Mouse (Mus musculus): ENCODE results near the gene Timm10b. TPM values are rescaled to one million over a fixed set of nuclear protein-coding genes. Genes with fewer than 3 reads are reported as not detected.
A peak's percentile ranks its signal among the peaks of the same experiment; 100 is the strongest.

The Timm10b gene
- total and polyA plus RNA-seq, 3 experiments: 86.2 to 103 (median 99.3) TPM

DNA sequence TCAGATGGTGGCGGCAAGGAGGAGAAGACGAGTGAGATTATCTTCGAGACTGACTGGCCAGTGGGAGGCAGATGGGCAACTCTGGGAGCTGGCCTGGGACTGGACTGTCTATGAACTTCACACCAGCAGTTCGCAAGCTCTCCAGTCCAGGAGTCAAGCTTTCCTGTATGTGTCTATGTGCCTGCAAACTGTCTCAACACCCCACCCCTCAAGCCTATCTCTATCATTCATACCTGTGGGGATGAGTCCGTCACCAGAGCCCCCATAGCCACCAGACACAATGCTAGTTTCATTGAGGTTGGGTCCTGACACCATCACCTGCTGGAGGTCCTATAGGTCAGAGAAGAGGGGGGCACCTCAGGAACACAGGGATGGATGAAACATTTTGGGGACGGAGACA lies 1.1 kb upstream of the Timm10b start:
- no peak overlapping the region for H3K4me3 ChIP-seq (replicated peaks in 1 of 3; ENCODE audit: low read depth in 2 of 3, low read length in 2 of 3, poor library complexity in 1 of 3)
- no peak overlapping the region for H3K4me2 ChIP-seq (ENCODE audit: insufficient read depth, low read depth, poor library complexity, severe bottlenecking)
- H3K27ac ChIP-seq (ENCODE audit: insufficient read depth, low read depth): no peak overlapping the region
- H3K79me2 ChIP-seq (replicated peaks; ENCODE audit: control insufficient read depth, extremely low read depth, insufficient read depth, poor library complexity, severe bottlenecking): peaks cover 17% of the 10 kb centered on the region; the same call in 1 of the 2 replicates
- H3K27me3 ChIP-seq (replicated peaks): no peaks in the 10 kb centered on the region
- no peak for DNase-seq (ENCODE audit: extremely low read depth)
- dilution Hi-C loops (cut with MboI; ENCODE audit: extremely low pct_ligation_motif_present, extremely low pct_unique_long_range_greater_than_20kb, low sequenced_read_pairs) (no loop called here), in situ Hi-C loops (cut with MboI; ENCODE audit: low pct_ligation_motif_present, low pct_unique_long_range_greater_than_20kb, low sequenced_read_pairs) (no loop called here)
- H3K4me1 ChIP-seq (ENCODE audit: control insufficient read depth in 1 of 2, insufficient read depth in 2 of 2): peaks cover 7 to 34% of the 10 kb centered on the region in 2 experiments; a peak in 3 of 4 replicates
- no peak overlapping the region for H3K9ac ChIP-seq (ENCODE audit: insufficient read depth, low read depth)
- H3K36me3 ChIP-seq (replicated peaks in 1 of 2; ENCODE audit: control insufficient read depth in 1 of 2, insufficient read depth in 1 of 2, low read length in 1 of 2): peaks cover 18 to 64% of the 10 kb centered on the region in 2 experiments
- H3K9me3 ChIP-seq (replicated peaks; ENCODE audit: low read length): no peaks in the 10 kb centered on the region
- TF ChIP-seq ZC3H11A (IDR thresholded peaks at IDR 0.05; ENCODE audit: low read depth, low read length) (no peak), GABPA (IDR thresholded peaks at IDR 0.05; ENCODE audit: insufficient replicate concordance, low read depth, low read length) (no peak), RCOR1 (conservative IDR thresholded peaks at IDR 0.05; ENCODE audit: low read depth, low read length) (no peak), NRF1 (IDR thresholded peaks at IDR 0.05; ENCODE audit: low read depth, low read length) (no peak), POLR2AphosphoS2 (IDR thresholded peaks at IDR 0.05; ENCODE audit: low read depth, low read length) (no peak), HCFC1 (IDR thresholded peaks at IDR 0.05; ENCODE audit: low read depth, low read length) (no peak), USF2 (conservative IDR thresholded peaks at IDR 0.05; ENCODE audit: low read depth, low read length) (no peak), PAX5 (IDR thresholded peaks at IDR 0.05; ENCODE audit: low read length) (no peak), POLR2A (IDR thresholded peaks at IDR 0.05; ENCODE audit: low read depth, low read length) (no peak), E2F4 (IDR thresholded peaks at IDR 0.05; ENCODE audit: insufficient replicate concordance, low read depth, low read length) (no peak), NELFE (IDR thresholded peaks at IDR 0.05; ENCODE audit: low read depth, low read length) (no peak), JUN (IDR thresholded peaks at IDR 0.05; ENCODE audit: insufficient read depth, low read depth, low read length) (no peak), CTCF (conservative IDR thresholded peaks at IDR 0.05 in 1 of 2, IDR thresholded peaks at IDR 0.05 in 1 of 2; ENCODE audit: low read depth in 2 of 2, low read length in 2 of 2) (no peak), BHLHE40 (IDR thresholded peaks at IDR 0.05; ENCODE audit: low read depth, low read length) (no peak), JUND (conservative IDR thresholded peaks at IDR 0.05; ENCODE audit: low read depth, low read length) (no peak), KAT2A (IDR thresholded peaks at IDR 0.05; ENCODE audit: insufficient replicate concordance, low read length) (no peak), CHD1 (IDR thresholded peaks at IDR 0.05; ENCODE audit: low read depth, low read length) (no peak), MEF2A (IDR thresholded peaks at IDR 0.05; ENCODE audit: borderline replicate concordance, low read depth, low read length) (no peak), RAD21 (IDR thresholded peaks at IDR 0.05; ENCODE audit: low read depth, low read length) (no peak), ZMIZ1 (IDR thresholded peaks at IDR 0.05; ENCODE audit: low read depth, low read length) (no peak)

DNA sequence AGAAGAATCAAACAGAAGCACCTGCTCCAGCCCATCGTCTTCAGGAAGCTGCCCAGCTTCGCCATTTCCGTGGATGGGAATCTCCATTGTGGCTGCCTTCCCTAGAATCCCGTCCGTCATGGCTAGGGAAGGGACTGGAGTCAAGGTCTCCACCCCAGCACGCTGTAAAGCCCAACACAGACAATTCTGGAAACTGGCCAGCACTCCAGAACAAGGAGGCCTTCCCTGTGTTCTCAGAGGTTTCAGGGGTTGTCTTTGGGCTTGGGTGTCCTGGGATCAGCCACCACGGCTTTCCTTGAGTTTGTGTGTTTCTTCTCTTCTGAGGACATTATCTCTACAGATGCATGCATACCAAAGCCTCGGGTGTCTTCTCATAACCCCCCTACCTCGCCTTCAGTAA lies 552 bp upstream of the Timm10b start:
- no peak overlapping the region for H3K27ac ChIP-seq (ENCODE audit: insufficient read depth, low read depth)
- TF ChIP-seq MAFK (IDR thresholded peaks at IDR 0.05; ENCODE audit: insufficient replicate concordance, low read length) (no peak), ELF1 (IDR thresholded peaks at IDR 0.05; ENCODE audit: low read depth, low read length) (no peak), ZMIZ1 (IDR thresholded peaks at IDR 0.05; ENCODE audit: low read depth, low read length) (no peak), ZNF384 (IDR thresholded peaks at IDR 0.05; ENCODE audit: low read depth, low read length) (no peak), KAT2A (IDR thresholded peaks at IDR 0.05; ENCODE audit: insufficient replicate concordance, low read length) (no peak), MAZ (IDR thresholded peaks at IDR 0.05; ENCODE audit: low read depth, low read length) (no peak)
- peaks cover 7 to 37% of the 10 kb centered on the region in 2 experiments; a peak in 3 of 4 replicates for H3K4me1 ChIP-seq (ENCODE audit: control insufficient read depth in 1 of 2, insufficient read depth in 2 of 2)
- peak overlapping the region; percentile 79 for H3K9ac ChIP-seq (ENCODE audit: insufficient read depth, low read depth)
- peaks cover 18 to 69% of the 10 kb centered on the region in 2 experiments for H3K36me3 ChIP-seq (replicated peaks in 1 of 2; ENCODE audit: control insufficient read depth in 1 of 2, insufficient read depth in 1 of 2, low read length in 1 of 2)
- no peaks in the 10 kb centered on the region for H3K9me3 ChIP-seq (replicated peaks; ENCODE audit: low read length)
- peak overlapping the region; percentile 69 for H3K4me2 ChIP-seq (ENCODE audit: insufficient read depth, low read depth, poor library complexity, severe bottlenecking)
- dilution Hi-C loops (cut with MboI; ENCODE audit: extremely low pct_ligation_motif_present, extremely low pct_unique_long_range_greater_than_20kb, low sequenced_read_pairs) (no loop called here), in situ Hi-C loops (cut with MboI; ENCODE audit: low pct_ligation_motif_present, low pct_unique_long_range_greater_than_20kb, low sequenced_read_pairs) (no loop called here)
- H3K27me3 ChIP-seq (replicated peaks): no peaks in the 10 kb centered on the region
- no peak for DNase-seq (ENCODE audit: extremely low read depth)
- H3K79me2 ChIP-seq (replicated peaks; ENCODE audit: control insufficient read depth, extremely low read depth, insufficient read depth, poor library complexity, severe bottlenecking): peaks cover 17% of the 10 kb centered on the region; the same call in 1 of the 2 replicates
- H3K4me3 ChIP-seq (replicated peaks in 1 of 3; ENCODE audit: low read depth in 2 of 3, low read length in 2 of 3, poor library complexity in 1 of 3): peak overlapping the region; percentile 91 to 94 (median 93)
